Mouse (Mus musculus) liver, adult 2 months (tissue): ENCODE data around the gene Ankfy1.

Experiments
- CTCF ChIP-seq: fragments of 200-500 bp; IDR thresholded peaks from 2 replicates; pipeline ENCODE4 v1.5.1; 2011; ENCODE audit warnings: low read depth, low read length, control low read depth
- POLR2A ChIP-seq: fragments of 200-500 bp; IDR thresholded peaks from 2 replicates; pipeline ENCODE4 v1.6.1; 2011; ENCODE audit warnings: low read length, control low read depth; ENCODE audit not compliant: insufficient read depth; ENCODE audit errors: extremely low read depth

- no peak for TF ChIP-seq CTCF
- TF ChIP-seq POLR2A, result no peak
Measured at GRCm38 (mm10) chr11:72759581-72759980, 69.8 kb downstream of the Ankfy1 start.
